Mouse (Mus musculus) bone marrow, adult 2 months (tissue): ENCODE measurements at regions not wholly inside any gene's neighbourhood (a gene's known extent, or its start where the extent isn't known, plus 50 kb on each side); places are given as distances from the start of the nearest gene placed in this dataset.

ENCODE experiments used
- CTCF ChIP-seq: fragments of 200-500 bp; IDR thresholded peaks from 2 replicates; pipeline ENCODE4 v1.5.1; 2011; ENCODE audit warnings: low read length, control low read depth; ENCODE audit not compliant: control insufficient read depth, insufficient read depth
- POLR2A ChIP-seq: fragments of 200-500 bp; IDR thresholded peaks from 2 replicates; pipeline ENCODE4 v1.6.1; 2011; ENCODE audit warnings: low read depth, mild to moderate bottlenecking, control low read depth, low read length, borderline replicate concordance; ENCODE audit not compliant: control insufficient read depth

DNA sequence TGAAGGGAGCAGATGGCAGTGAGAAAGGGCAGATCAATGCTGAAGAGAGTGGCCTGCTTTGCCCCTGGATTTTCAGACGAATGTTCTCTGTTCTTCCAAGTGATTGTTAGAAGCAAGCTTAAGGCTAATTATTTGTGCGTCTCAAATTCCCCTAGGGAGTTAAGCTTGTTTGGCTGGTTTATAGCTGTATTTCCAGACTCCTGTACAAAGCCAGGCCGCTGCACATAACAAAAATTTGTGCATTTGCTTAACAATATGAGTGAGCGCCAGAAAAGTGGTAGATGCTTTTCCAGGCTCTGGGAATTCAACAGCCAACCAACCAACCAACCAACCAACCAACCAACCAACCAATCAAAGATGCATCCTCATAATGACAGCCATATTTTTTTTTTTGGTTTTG, 261.9 kb downstream of the Cbln1 start:
- TF ChIP-seq CTCF, result no peak
- TF ChIP-seq POLR2A, result no peak
